Mouse (Mus musculus) erythroblast, adult 5-6 weeks (primary cell): ENCODE measurements around the gene Cdkn1b. TPM values are rescaled to one million over a fixed set of nuclear protein-coding genes. Genes with fewer than 3 reads are reported as not detected.

ENCODE experiments used
- ATAC-seq: replicated peaks from 2 replicates; pipeline ENCODE4 v1.8.0; 2016; ENCODE audit warnings: moderate number of reproducible peaks, mild to moderate bottlenecking, moderate TSS enrichment, inconsistent platforms; ENCODE audit not compliant: poor library complexity, low FRiP score, severe bottlenecking
- total RNA-seq, 2 experiments: library from RNA; stranded (forward) in 1 of 2; stranded (reverse) in 1 of 2; fragments of 150-400 nt in 1 of 2; fragments of 200-764, 138-1000 nt in 1 of 2; gene quantifications; 2 replicates each; pipeline versions ENCODE4 v1.2.3 to v1.2.4; 2015 to 2017; ENCODE audit warnings: low replicate concordance in 2 of 2

Gene Cdkn1b
- total RNA-seq, 2 experiments from 2014 or later = 258 to 386 TPM

DNA sequence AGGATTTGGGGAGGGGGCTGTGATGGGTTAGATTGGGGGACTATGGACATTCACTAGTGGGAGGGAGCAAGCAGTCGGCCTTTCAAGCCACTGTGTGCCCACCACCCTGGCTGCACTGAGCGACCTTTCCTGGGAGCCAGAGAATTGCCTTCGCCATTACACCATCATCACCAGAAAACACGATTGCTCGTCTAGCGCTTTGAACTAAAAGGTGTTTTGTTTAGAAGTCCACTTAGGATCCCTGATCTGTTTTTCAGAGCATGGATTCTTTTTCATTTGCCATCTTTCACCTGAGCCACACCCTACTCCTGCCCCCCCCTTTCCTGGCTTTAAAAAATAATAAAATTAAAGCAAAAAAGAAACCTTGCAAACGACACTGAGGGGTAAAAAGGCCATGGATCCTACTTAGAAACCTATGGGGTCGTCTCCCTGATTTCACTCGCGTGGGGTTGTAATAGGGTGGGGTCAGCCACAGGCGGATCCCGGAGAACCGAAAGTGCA is 7.4 kb downstream of the Cdkn1b start:
- peak; percentile 5; the same call in 1 of the 2 replicates for ATAC-seq

DNA sequence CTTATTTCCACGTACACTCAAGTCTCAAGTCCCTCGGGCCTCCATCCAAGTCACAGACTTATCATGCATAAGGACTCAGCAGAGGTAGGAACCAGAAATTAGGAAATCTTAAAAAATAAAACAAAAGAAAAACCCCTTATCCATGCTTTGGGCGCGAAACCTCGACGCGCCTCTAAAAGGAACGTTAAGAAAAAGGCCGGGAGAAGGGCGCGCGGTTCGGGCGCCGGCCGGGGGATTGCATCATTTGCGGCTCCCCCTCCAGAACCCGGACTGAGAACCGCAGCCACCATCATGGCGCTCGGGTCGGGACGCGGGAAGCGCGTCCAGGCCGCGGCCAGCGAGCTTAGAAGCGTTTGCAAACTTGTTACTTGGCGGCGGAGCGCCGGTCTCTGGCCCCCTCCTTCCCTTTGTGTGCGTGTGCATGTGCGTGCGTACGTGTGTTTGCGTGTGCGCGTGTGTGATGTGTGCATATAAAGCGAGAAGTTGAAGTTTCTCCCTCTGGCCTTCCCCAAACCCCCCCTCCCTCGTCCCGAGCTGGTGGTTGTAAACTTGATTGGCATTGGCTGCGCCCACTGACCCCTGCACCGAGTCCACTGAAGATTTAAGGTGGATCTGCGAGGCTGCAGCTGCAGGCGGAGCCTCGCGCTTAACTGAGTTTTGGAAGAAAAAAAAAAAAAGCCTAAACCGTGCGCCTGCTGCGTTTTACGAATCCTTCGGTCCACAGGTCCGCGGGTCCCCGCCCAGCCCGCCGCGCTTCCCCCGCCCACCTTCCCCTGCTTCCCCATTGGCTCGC is 8.1 kb downstream of the Cdkn1b start:
- peak; percentile 59 for ATAC-seq

DNA sequence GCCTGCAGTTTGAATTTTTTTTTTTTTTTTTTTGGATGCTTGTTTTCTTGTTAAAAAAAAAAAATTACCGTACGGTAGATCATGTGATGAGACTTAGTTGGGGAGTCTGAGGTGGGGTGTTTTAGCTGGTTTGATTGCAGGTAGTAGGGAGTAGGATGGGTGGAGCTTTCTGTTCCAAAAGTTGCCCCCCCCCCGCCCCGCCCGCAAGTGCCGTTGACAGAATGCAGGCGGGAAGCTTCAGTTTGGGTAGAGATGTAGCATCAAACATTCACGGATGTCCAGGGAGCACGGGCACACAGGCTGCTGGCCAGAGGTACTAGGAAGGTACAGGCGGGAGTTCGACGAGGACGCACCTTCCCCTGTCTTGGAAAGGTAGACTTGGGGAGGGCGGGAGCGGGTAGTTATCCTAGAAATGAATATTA is 8.7 kb downstream of the Cdkn1b start:
- peak; percentile 6 for ATAC-seq

DNA sequence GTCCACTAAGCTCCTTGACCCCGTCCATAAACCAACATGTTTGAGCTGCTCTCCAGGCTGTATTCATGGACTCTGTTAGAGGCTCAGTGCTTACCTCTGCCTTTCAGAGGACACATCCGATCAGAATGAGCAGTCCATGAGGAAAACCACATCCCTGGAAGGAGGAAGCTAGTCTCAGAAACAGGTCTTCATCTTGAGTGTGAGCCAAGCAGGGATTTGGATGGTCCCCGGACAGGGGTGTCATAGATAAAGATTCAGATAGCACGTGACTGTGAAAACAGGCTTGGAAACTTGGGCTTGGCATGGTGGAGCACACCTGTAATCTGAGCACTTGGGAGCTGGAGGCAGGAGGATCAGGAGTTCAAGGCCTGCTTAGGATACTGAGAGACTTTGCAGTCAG is 9.7 kb downstream of the Cdkn1b start:
- ATAC-seq = no peak

DNA sequence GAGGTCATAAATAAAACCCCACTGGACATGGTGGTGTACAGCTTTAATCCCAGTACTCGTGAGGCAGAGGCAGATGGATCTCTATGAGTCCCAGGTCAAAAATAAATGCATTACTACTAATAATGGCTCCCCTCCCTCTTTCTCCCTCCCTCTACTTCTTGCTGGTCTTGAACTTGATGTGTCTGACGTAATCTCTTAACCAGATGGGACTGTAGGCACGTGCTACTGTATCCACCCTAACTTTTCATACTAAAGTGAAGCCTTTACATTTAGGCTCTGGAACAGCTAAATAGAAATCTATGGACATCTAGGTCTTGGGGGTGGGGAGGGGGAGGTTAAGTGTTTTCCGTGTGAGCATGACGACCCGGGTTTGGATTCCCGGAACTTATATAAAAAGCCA is 10.2 kb downstream of the Cdkn1b start:
- ATAC-seq = peak; percentile 36; the same call in 1 of the 2 replicates

DNA sequence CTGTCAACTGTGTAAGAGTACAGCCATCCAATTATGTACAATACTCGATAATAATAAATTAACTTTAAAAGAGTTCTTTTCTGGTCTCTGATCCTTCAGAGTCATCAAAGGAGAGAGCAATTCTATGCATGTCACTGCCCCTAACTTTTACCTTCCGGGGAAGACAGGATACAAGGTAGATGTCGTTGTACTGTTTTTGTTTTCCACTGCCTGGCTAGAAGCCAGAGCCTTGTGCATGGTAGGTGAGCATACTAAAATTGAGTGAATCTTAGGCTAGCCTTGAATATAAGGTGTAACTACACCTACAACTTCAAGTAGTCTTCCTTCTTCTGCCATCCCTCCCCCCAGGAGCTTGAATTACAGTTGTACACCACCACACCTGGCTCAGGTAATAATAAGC is 10.9 kb downstream of the Cdkn1b start:
- ATAC-seq = no peak

DNA sequence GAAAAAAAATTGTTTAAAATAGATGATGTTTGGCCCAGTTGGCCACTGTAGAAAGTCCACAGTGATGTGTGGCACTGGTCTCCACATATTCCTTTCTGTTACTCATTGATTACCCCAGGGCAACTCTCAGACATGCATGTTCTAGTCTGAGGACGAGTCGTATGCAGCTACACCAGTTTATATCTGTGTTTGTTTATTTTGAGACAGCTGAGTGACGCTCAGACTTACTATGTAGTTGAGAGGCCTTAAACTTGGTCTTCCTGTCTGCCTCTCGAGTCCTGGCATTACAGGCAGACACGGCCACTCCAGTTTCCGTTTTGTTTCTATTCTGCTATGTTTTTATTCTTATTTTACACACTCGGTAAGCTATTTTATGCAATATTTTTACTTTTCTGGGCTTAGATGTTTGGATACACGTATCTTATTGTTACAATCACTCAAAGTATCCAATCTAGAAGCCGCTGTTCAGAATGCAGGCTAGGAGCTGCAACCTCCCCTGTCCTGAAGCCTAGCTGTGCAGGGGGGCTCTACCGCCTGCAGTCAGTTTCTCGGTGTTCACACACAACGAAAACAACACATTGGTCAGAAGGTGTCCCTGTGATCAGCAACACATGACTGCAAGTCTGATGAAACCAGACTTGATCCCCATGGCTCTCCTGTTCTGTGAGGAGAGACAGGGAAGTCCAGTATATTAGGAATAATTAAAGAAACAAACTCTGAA is 12.4 kb downstream of the Cdkn1b start:
- ATAC-seq = no peak

DNA sequence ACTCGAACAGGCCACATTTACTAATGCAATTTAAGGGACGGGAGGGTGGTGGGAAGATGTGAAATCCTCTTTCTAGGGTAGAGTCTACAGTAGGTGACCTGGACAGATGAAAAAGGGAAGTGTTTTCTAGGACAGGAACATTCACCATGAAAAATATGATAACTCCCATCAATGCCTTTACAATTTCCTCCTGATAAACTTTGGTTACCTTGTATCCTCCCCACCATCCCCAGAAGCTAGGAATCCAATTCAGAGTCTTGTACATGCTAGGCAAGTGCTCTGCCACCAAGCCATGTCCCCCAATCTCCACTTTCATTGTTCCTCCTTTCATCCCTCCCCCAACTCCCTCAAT is 13.0 kb downstream of the Cdkn1b start:
- no peak for ATAC-seq

DNA sequence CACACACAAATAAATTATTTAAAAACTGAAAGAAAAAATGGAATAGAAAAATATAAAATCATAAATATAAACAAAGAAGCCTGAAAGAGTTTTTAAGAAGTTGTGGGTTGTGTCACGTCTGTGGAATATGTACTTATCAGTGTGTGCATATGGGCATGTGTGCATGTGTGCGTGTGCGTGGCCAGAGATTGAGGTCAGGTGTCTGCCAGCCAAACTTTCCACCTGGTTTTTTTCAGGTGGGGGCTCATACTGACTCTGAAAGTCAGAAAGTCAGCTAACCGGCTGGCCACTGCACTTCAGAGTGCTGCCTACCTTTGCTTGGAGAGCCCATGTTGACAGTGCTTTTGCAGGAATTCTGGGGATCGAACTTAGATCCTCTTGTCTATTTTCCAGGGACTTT is 14.1 kb downstream of the Cdkn1b start:
- ATAC-seq = peak; percentile 60

DNA sequence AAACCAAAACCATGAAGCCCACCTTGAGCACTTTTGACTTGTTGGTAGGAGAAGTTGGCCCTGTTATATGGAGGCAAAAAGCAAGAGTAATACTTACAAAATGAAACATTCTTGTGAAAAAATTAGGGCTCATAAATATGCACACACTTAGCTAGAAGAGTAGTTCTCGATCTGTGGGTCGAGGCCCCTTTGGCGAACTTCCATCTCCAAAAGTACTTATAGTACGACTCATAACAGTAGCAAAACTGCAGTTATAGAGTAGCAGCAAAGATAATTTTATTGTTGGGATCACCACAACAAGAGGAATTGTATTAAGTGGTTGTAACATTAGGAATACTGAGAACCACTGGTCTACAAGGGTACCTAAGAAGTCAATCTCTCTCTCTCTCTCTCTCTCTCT is 19.6 kb downstream of the Cdkn1b start:
- ATAC-seq = no peak

DNA sequence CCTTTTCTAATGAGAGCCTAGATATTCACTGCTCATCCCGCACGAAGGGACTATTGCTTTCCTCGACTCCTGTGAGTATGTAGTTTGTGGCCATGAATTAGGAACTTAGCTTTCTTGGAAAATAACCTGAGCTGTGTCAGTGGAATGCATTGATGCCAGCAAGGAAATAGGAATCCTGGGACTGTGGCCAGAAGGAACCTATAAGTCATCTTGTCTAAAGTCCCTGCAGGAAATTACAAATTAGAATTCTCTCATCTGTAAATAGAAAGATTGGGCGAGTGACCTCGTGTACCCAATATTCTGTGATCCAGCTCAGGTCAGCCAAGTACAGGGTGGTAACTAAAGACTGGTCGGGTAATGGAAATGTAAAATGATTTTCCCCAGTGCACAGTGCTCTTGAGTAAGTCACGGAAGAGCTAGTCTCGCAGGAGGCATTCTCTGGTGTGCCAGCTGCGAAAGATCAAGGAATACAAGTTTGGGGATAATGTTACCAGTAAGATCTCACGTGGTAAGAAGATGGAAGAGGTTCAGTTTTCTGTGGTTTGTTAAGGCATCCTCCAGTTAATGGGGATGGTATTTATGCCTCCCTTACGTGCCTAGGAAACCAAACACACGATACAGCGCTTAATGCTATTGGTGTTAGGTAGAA is 23.7 kb downstream of the Cdkn1b start:
- ATAC-seq = no peak

DNA sequence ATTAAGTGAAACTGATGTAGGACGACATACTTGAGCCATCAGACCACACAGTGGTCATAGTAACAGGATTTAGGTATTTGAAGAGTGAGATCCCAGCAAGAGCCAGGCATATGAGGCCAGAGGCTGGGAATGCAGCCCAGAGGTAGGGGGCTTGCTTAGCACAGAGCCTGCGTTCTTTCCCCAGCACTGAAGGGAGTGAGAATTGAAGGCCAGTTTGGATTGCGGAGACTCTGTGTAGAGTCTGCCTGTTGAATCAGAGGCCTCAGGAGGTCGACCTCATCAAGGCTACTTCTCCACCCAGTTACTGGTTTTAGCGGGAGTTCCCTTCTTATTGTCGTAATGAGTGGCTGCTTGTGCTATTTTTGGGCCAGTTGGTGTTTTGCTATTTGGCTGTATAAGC is 25.9 kb downstream of the Cdkn1b start:
- ATAC-seq = no peak

DNA sequence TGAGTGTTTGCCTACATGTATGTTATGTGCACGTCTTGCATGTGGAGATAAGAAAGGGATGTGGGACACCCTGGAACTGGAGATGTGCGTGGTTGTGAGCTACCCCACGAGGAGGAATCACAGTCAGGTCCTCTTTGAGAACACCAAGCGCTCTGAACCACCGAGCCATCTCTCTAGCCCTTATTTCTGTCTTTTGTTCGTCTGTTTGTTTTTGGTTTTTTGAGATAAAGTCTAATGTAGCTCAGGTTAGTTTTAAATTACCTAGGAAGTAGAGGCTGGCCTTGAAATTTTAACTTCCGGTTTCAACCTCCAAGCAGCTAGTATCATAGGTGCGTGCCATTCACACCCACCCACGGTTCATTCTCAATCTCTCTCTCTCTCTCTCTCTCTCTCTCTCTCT is 26.7 kb downstream of the Cdkn1b start:
- ATAC-seq = no peak

DNA sequence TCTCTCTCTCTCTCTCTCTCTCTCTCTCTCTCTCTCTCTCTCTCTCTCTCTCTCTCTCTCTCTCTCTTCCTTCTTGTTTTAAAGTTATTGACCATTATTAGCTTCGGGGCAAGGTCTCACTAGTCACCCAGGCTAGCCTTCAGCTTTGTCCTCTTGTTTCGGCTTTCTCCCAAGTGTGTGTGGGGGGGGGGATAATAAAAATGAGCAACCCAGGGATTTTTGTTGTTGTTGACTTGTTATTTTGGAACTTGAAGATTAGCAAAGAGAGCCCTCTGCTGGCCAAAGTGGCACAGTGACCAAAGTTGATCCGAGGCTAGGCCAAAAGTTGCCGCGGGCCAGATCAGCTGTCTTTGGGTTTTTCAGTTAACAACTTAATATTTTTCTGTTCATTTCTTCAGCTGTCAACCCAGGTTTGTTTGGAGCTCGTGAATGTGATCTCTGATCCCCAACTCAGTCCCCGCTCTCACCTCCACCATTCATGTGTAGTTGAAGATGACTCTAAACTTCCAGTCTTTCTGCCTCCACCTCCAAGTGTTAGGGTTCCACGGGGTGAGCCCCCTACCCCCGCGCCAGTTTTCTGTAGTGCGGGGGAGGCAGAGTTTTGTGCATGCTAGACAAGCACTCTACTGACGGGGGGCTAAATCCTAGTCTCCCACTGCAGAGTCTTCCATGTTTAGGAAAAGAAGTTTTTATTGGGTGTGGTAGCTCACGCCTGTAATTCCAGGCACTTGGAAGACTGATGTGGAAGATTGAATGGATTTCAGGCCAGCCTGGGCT is 27.3 kb downstream of the Cdkn1b start:
- peak; percentile 86 for ATAC-seq

DNA sequence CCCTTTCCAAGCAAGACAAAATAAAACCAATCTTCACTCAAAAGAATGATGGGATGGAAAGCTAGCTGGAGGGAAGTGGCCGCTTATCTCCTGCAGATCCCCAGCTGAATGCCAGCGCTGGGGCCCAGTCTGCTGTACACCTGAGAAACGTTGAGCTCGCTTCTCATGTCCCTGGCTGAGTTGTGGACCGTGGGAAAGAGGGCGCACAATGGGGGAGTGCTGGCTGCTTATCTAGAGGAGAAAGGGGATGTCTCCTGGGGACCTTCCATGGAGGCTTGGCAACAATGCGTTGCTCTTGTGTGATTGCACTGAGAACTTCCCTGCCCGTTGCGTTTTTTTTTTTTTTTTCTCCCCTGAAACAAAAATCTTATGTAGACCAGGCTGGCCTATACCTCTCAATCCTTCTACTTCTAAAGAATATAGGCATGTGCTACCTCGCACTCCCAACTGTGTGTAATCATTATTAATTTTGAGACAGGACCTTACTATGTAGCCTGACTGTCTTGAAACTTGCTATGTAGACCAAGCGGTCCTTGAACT is 28.4 kb downstream of the Cdkn1b start:
- ATAC-seq = no peak

DNA sequence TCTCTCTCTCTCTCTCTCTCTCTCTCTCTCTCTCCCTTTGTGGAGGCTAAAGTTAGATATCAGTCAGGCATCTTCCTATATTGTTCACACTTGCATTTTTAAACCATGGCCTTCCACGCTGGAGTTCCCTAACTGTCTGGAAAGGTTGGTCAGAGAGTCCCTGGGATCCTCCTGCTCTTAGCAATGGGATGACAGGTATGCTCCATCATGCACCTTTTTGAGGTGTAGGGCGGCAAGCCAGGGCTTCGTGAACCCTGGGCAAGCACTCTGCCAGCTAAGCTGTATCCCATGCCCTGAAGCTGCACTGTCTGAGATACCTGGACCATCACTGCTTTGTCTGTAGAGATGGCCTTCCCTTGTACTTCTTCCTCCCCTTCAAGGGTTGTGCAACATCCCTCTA is 29.0 kb downstream of the Cdkn1b start:
- ATAC-seq = no peak

DNA sequence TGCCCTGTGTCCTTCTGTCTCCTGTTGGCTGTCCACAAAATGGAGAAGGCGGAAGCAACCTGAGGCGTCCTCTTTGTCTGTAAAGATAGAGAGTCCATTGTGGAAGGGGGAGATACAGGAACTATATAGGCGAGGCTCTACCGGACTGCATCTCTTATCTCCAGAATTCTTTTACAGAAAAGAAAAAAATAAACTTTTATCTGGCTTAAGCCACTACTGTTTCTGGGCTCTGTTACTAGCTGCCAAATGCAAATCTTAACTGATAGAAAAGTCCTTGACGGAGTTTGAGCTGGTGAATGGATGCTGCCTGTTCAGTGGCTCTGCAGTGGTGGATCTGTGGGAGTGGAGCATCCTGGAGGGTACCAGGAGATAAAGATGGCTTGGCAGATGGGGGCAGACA is 31.2 kb downstream of the Cdkn1b start:
- ATAC-seq = no peak

DNA sequence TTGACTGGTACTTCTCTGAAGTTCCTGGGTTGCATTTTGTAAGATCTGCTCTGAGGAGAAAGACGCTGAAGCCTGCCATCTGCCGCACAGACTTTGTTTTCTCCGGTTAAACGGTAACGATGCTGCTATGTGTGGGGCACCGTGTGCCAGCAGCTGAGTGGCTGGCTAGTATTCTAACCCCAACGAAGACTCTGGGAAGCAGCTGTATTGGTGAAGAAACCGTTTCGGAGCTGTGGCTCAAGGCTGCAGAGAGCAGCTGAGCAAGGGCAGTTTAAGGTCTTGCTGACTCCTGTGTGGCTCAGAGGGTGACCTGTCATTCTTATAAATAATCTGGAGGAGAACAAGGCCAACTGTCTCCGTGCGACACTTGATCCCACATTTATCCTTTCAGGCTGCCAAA is 33.8 kb downstream of the Cdkn1b start:
- no peak for ATAC-seq

DNA sequence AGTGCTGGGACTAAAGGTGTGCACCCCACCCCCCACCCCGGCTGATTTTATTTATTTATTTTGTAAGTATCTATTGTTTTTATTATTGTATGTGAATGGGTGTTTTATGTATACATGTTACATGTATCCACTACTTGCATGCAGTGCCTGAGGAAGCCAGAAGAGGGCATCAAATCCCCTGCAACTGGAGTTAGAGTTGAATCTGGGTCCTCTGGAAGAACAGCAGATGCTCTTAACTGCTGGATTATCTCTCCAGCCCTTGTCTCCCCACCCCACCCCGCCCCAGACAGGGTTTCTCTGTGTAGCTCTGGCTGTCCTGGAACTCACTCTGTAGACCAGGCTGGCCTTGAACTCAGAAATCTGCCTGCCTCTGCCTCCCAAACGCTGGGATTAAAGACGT is 36.2 kb downstream of the Cdkn1b start:
- no peak for ATAC-seq

DNA sequence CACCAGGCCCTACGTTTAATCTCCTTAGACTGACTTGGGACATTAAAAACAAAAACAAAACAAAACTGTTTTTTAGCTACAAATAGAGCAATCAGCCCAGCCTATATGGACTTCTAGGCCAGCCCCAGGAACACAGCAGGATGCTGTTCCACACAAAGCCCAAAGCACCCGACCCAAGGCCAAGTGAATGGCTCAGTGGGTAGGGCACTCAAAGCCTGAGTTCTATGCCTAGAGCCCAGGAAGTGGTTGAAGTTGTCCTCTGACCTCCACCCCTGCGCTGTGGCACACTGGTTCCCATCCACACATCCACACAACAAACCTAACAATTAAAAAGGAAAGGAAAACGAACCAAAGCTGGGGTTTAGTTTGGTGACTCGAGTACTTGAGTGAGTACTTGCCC is 41.1 kb downstream of the Cdkn1b start:
- ATAC-seq = no peak
